Mouse (Mus musculus) stomach, postnatal 0 days (tissue): Measurements from ENCODE around the gene H2afz. TPM values are rescaled to one million over a fixed set of nuclear protein-coding genes. Genes with fewer than 3 reads are reported as not detected.

Source experiments
- ATAC-seq: fragments of 200-750 bp; cut with Nextera tagmentation; 2 replicates; pipeline ENCODE4 v1.8.0; 2017; ENCODE audit not compliant: low FRiP score, low TSS enrichment
- DNase-seq: peaks from one replicate; pipeline ENCODE4 v3.0.0-alpha.2; 2016; ENCODE audit warnings: low spot score
- H3K27ac ChIP-seq: fragments of 300-500 bp; sonication (generic); replicated peaks from 2 replicates; pipeline ENCODE4 v1.5.1; 2014; ENCODE audit warnings: mild to moderate bottlenecking, control low read depth
- H3K27me3 ChIP-seq: fragments of 300-500 bp; sonication (generic); 2 replicates; pipeline ENCODE4 v1.6.1; 2014; ENCODE audit warnings: low read length; ENCODE audit not compliant: control insufficient read depth, insufficient read depth
- H3K36me3 ChIP-seq: fragments of 300-500 bp; sonication (generic); 2 replicates; pipeline ENCODE4 v1.6.1; 2014; ENCODE audit warnings: low read length, mixed read lengths; ENCODE audit not compliant: control insufficient read depth, insufficient read depth
- H3K4me1 ChIP-seq: fragments of 300-500 bp; sonication (generic); replicated peaks from 2 replicates; pipeline ENCODE4 v1.6.1; 2014; ENCODE audit warnings: antibody characterized with exemption; ENCODE audit not compliant: control insufficient read depth, insufficient read depth
- H3K4me2 ChIP-seq: fragments of 300-500 bp; sonication (generic); replicated peaks from 2 replicates; pipeline ENCODE4 v1.6.1; 2014; ENCODE audit warnings: low read depth, mild to moderate bottlenecking, control low read depth, moderate library complexity
- H3K4me3 ChIP-seq: fragments of 300-500 bp; sonication (generic); 2 replicates; pipeline ENCODE4 v1.5.1; 2014; ENCODE audit warnings: low read depth, low read length, control low read depth
- H3K9ac ChIP-seq: fragments of 300-500 bp; sonication (generic); 2 replicates; pipeline ENCODE4 v1.6.1; 2014; ENCODE audit warnings: mild to moderate bottlenecking, low read length, control low read depth, mixed read lengths
- H3K9me3 ChIP-seq: fragments of 300-500 bp; sonication (generic); 2 replicates; pipeline ENCODE4 v1.6.1; 2016; ENCODE audit warnings: low read length; ENCODE audit not compliant: control insufficient read depth
- CTCF ChIP-seq: IDR thresholded peaks from 2 replicates; pipeline ENCODE4 v1.5.1; 2016; ENCODE audit warnings: antibody characterized with exemption, low read depth, mild to moderate bottlenecking, moderate library complexity
- EP300 ChIP-seq: optimal IDR thresholded peaks from 2 replicates; pipeline ENCODE3; 2016; ENCODE audit warnings: antibody characterized with exemption
- WGBS: fragments of 180-500 bp; shearing (Covaris S2); extraction: QIAGEN DNeasy Blood & Tissue Kit; methylation state at CpG from one replicate; pipeline ENCODE4 v1.1.7; 2014; 5-methylcytosine and 5-hydroxymethylcytosine counted together
- polyA plus RNA-seq: library from polyadenylated mRNA; unstranded; fragments of >200 nt; fragmentation: Nextera tagmentation; extraction: Ambion mirVana; gene quantifications from 2 replicates; pipeline ENCODE4 v1.2.1, GENCODE M21; 2015

Gene H2afz
- polyA plus RNA-seq, 1 experiment from 2014 or later = 844 TPM

GRCm38 (mm10) chr3:137879313-137879712, 15.0 kb downstream of the H2afz start:
- TF ChIP-seq EP300 (no peak), CTCF (no peak)
- Histone ChIP-seq H3K27ac (no peak overlapping the region), H3K9me3 (no peaks in the 10 kb centered on the region), H3K27me3 (no peaks in the 10 kb centered on the region), H3K4me1 (no peaks in the 10 kb centered on the region), H3K4me2 (no peak overlapping the region), H3K4me3 (no peak overlapping the region), H3K9ac (no peak overlapping the region), H3K36me3 (no peaks in the 10 kb centered on the region)
- WGBS = 46% methylated on average over 3 of the region's 3 CpGs
- DNase-seq = no peak
- ATAC-seq = peak; percentile 32; the same call in 1 of the 2 replicates

GRCm38 (mm10) chr3:137880109-137880748, 15.9 kb downstream of the H2afz start:
- no peak overlapping the region for H3K4me3 ChIP-seq
- H3K27me3 ChIP-seq = no peaks in the 10 kb centered on the region
- H3K36me3 ChIP-seq = no peaks in the 10 kb centered on the region
- H3K9me3 ChIP-seq = no peaks in the 10 kb centered on the region
- H3K4me1 ChIP-seq = no peaks in the 10 kb centered on the region
- 57% methylated on average over 4 of the region's 4 CpGs for WGBS
- ATAC-seq = no peak
- TF ChIP-seq CTCF = no peak
- TF ChIP-seq EP300 = no peak
- H3K4me2 ChIP-seq = no peak overlapping the region
- DNase-seq = no peak
- no peak overlapping the region for H3K27ac ChIP-seq
- no peak overlapping the region for H3K9ac ChIP-seq

- no peak for DNase-seq
Observed at GRCm38 (mm10) chr3:137881093-137881492, 16.8 kb downstream of the H2afz start.

GRCm38 (mm10) chr3:137887961-137888360, 23.7 kb downstream of the H2afz start:
- H3K9ac ChIP-seq = no peak overlapping the region
- no peaks in the 10 kb centered on the region for H3K27me3 ChIP-seq
- ATAC-seq = no peak
- 66% methylated on average over 7 of the region's 7 CpGs for whole genome bisulfite sequencing
- TF ChIP-seq EP300 (no peak), CTCF (no peak)
- no peak overlapping the region for H3K27ac ChIP-seq
- H3K4me2 ChIP-seq = no peak overlapping the region
- no peaks in the 10 kb centered on the region for H3K4me1 ChIP-seq
- no peaks in the 10 kb centered on the region for H3K9me3 ChIP-seq
- no peak for DNase-seq
- H3K4me3 ChIP-seq = no peak overlapping the region
- H3K36me3 ChIP-seq = peaks cover 7% of the 10 kb centered on the region; the same call in 1 of the 2 replicates

More at GRCm38 (mm10) chr3:137881093-137881492, 16.8 kb downstream of the H2afz start:
- Histone ChIP-seq H3K9ac (no peak overlapping the region), H3K36me3 (0 out of 2 replicates have a peak, but pooled peaks cover under 1% of the 10 kb centered on the region), H3K4me1 (no peaks in the 10 kb centered on the region), H3K27ac (no peak overlapping the region), H3K4me3 (no peak overlapping the region), H3K4me2 (no peak overlapping the region), H3K9me3 (no peaks in the 10 kb centered on the region), H3K27me3 (no peaks in the 10 kb centered on the region)
- ATAC-seq = no peak
- 91% methylated on average over 5 of the region's 5 CpGs for WGBS
- TF ChIP-seq EP300 = no peak
- no peak for TF ChIP-seq CTCF

- no peak overlapping the region for H3K4me3 ChIP-seq
Observed at GRCm38 (mm10) chr3:137891089-137891488, 26.8 kb downstream of the H2afz start.

GRCm38 (mm10) chr3:137892118-137892517, 27.8 kb downstream of the H2afz start:
- no peaks in the 10 kb centered on the region for H3K9me3 ChIP-seq
- H3K4me3 ChIP-seq = no peak overlapping the region
- 91% methylated on average over 4 of the region's 4 CpGs for WGBS
- TF ChIP-seq CTCF (no peak), EP300 (no peak)
- H3K4me2 ChIP-seq = no peak overlapping the region
- no peaks in the 10 kb centered on the region for H3K27me3 ChIP-seq
- DNase-seq (no peak), ATAC-seq (peak; percentile 68; the same call in 1 of the 2 replicates)
- no peaks in the 10 kb centered on the region for H3K4me1 ChIP-seq
- no peak overlapping the region for H3K9ac ChIP-seq
- H3K36me3 ChIP-seq = peaks cover 4% of the 10 kb centered on the region; the same call in 1 of the 2 replicates
- H3K27ac ChIP-seq = no peak overlapping the region

More at GRCm38 (mm10) chr3:137891089-137891488, 26.8 kb downstream of the H2afz start:
- H3K9me3 ChIP-seq = no peaks in the 10 kb centered on the region
- no peak overlapping the region for H3K27ac ChIP-seq
- no peaks in the 10 kb centered on the region for H3K27me3 ChIP-seq
- H3K4me2 ChIP-seq = no peak overlapping the region
- H3K36me3 ChIP-seq = peaks cover 7% of the 10 kb centered on the region; the same call in 1 of the 2 replicates
- no peak overlapping the region for H3K9ac ChIP-seq
- TF ChIP-seq CTCF = no peak
- TF ChIP-seq EP300 = no peak
- ATAC-seq (no peak), DNase-seq (no peak)
- 79% methylated on average over 3 of the region's 3 CpGs for WGBS
- H3K4me1 ChIP-seq = no peaks in the 10 kb centered on the region
